Comparison of ENCODE assay signal across 8 mouse cellular contexts in genomic region chrX:104669850-104670756, GRCm38 (mm10). TPM values are rescaled to one million over a fixed set of nuclear protein-coding genes. Genes with fewer than 3 reads are reported as not detected.
DNase-seq lines count a peak whose midpoint lies in the region; ATAC-seq and TF ChIP-seq lines count a peak whose summit lies in the region.

No protein-coding gene starts in this region.

- ATAC-seq in embryonic facial prominence, embryonic 12.5 days (ENCODE audit: insufficient number of reproducible peaks, insufficient read depth, low FRiP score, low TSS enrichment) = peak; percentile 36; the same call in 1 of the 2 replicates
- ATAC-seq in megakaryocyte-erythroid progenitor cell, adult 5-6 weeks (replicated peaks; ENCODE audit: low FRiP score, low TSS enrichment, poor library complexity, severe bottlenecking) = peak; percentile 18; the same call in 1 of the 2 replicates

- H3K4me3 ChIP-seq in layer of hippocampus, adult 2 months = peak overlapping the region; percentile 60
- H3K4me3 ChIP-seq in embryonic facial prominence, embryonic 12.5 days = peak overlapping the region; percentile 47

- peak overlapping the region; percentile 53 for H3K9ac ChIP-seq in embryonic facial prominence, embryonic 12.5 days

- no peaks in the 10 kb centered on the region for H3K36me3 ChIP-seq in embryonic facial prominence, embryonic 12.5 days

- 24% methylated on average over 19 of the region's 19 CpGs for WGBS in embryonic facial prominence, embryonic 12.5 days

- peak overlapping the region; percentile 78 for H3K27ac ChIP-seq in layer of hippocampus, adult 2 months
- H3K27ac ChIP-seq in embryonic facial prominence, embryonic 12.5 days = peak overlapping the region; percentile 69

- H3K4me1 ChIP-seq in embryonic facial prominence, embryonic 12.5 days = no peaks in the 10 kb centered on the region

- no peaks in the 10 kb centered on the region for H3K9me3 ChIP-seq in embryonic facial prominence, embryonic 12.5 days

- TF ChIP-seq CTCF in layer of hippocampus, adult 2 months (conservative IDR thresholded peaks at IDR 0.05) = no peak

- no peak for DNase-seq in layer of hippocampus, adult 2 months (ENCODE audit: low spot score in 2 of 2)
- no peak for DNase-seq in layer of hippocampus, adult 18-20 months (ENCODE audit: low spot score in 2 of 2)
- peak; percentile 16 for DNase-seq in induced T-regulatory cell, adult 2 months (ENCODE audit: low read depth)
- no peak for DNase-seq in B cell, adult 2 months
- no peak for DNase-seq in left cerebral cortex, adult 11 months (ENCODE audit: low spot score)
- no peak for DNase-seq in thymus, postnatal 4 days

- peaks cover 12% of the 10 kb centered on the region; the same call in 1 of the 2 replicates for H3K27me3 ChIP-seq in embryonic facial prominence, embryonic 12.5 days

- peak overlapping the region; percentile 50 for H3K4me2 ChIP-seq in embryonic facial prominence, embryonic 12.5 days (replicated peaks)

RNA-seq across cellular contexts. Expression of gene Zdhhc15, which starts 0.8 kb away (rescaled TPM):
- 1 to 10 TPM; 5.7 to 7.0 TPM for total RNA-seq in layer of hippocampus, adult 2 months (2021)
- 1 to 10 TPM; 5.2 to 7.5 TPM for total RNA-seq in layer of hippocampus, adult 18-20 months (2021)
- 14.7 and 15.6 TPM in 2 replicates for polyA plus RNA-seq in embryonic facial prominence, embryonic 12.5 days (2016; fragmentation: Nextera tagmentation; extraction: Ambion mirVana)
- 2.7 and 4.6 TPM in 2 replicates for total RNA-seq in megakaryocyte-erythroid progenitor cell, adult 5-6 weeks (2014; fragmentation: Nextera tagmentation)
- total RNA-seq in megakaryocyte-erythroid progenitor cell, adult 5-6 weeks (2017) = 3.0 and 3.4 TPM in 2 replicates
